Mouse (Mus musculus) hindbrain, postnatal 0 days (tissue): ENCODE measurements around the gene Tex261. TPM values are rescaled to one million over a fixed set of nuclear protein-coding genes. Genes with fewer than 3 reads are reported as not detected.

Experiments used
- ATAC-seq: fragments of 200-750 bp; cut with Nextera tagmentation; 2 replicates; pipeline ENCODE4 v1.8.0; 2017; ENCODE audit warnings: mild to moderate bottlenecking, moderate TSS enrichment, moderate library complexity
- DNase-seq: peaks from one replicate; pipeline ENCODE4 v3.0.0-alpha.2; 2015; ENCODE audit warnings: low spot score
- H3K27ac ChIP-seq: fragments of 300-500 bp; sonication (generic); 2 replicates; pipeline ENCODE4 v1.5.1; 2014; ENCODE audit warnings: mild to moderate bottlenecking
- H3K27me3 ChIP-seq: fragments of 300-500 bp; sonication (generic); 2 replicates; pipeline ENCODE4 v1.6.1; 2014; ENCODE audit warnings: low read length, mixed read lengths; ENCODE audit not compliant: insufficient read depth
- H3K36me3 ChIP-seq: fragments of 300-500 bp; sonication (generic); 2 replicates; pipeline ENCODE4 v1.6.1; 2014; ENCODE audit warnings: low read length, mixed read lengths; ENCODE audit not compliant: insufficient read depth
- H3K4me1 ChIP-seq: fragments of 300-500 bp; sonication (generic); 2 replicates; pipeline ENCODE4 v1.6.1; 2014; ENCODE audit warnings: antibody characterized with exemption, low read length, mixed read lengths; ENCODE audit not compliant: insufficient read depth
- H3K4me2 ChIP-seq: fragments of 300-500 bp; sonication (generic); 2 replicates; pipeline ENCODE4 v1.6.1; 2014; ENCODE audit warnings: low read depth, mild to moderate bottlenecking, low read length, moderate library complexity, mixed read lengths
- H3K4me3 ChIP-seq: fragments of 300-500 bp; sonication (generic); 2 replicates; pipeline ENCODE4 v1.5.1; 2014; ENCODE audit warnings: low read length
- H3K9ac ChIP-seq: fragments of 300-500 bp; sonication (generic); replicated peaks from 2 replicates; pipeline ENCODE4 v1.6.1; 2014; ENCODE audit warnings: mild to moderate bottlenecking, low read length, moderate library complexity, mixed read lengths
- H3K9me3 ChIP-seq: fragments of 300-500 bp; sonication (generic); 2 replicates; pipeline ENCODE4 v1.6.1; 2016; ENCODE audit warnings: low read length, mixed read lengths
- CTCF ChIP-seq: IDR thresholded peaks from 2 replicates; pipeline ENCODE4 v1.5.1; 2016; ENCODE audit warnings: antibody characterized with exemption, control low read depth, low read depth
- WGBS: fragments of 180-500 bp; shearing (Covaris S2); extraction: QIAGEN DNeasy Blood & Tissue Kit; methylation state at CpG from one replicate; pipeline ENCODE4 v1.1.7; 2014; 5-methylcytosine and 5-hydroxymethylcytosine counted together
- polyA plus RNA-seq: library from polyadenylated mRNA; unstranded; fragments of >200 nt; fragmentation: Nextera tagmentation; extraction: Ambion mirVana; gene quantifications from 2 replicates; pipeline ENCODE4 v1.2.1, GENCODE M21; 2015
- total RNA-seq: library from RNA; depleted of rRNA; stranded (reverse); fragments of >200 nt; gene quantifications from 2 replicates; pipeline ENCODE4 v1.2.3, GENCODE M21; 2014; rRNA removed

The Tex261 gene
- total and polyA plus RNA-seq, 2 experiments from 2014 or later, result 56.6 to 81.1 TPM

GRCm38 (mm10) chr6:83728488-83728887, 47.1 kb downstream of the Tex261 start:
- Histone ChIP-seq H3K4me1 (no peaks in the 10 kb centered on the region), H3K4me3 (no peak overlapping the region), H3K9ac (no peak overlapping the region), H3K4me2 (no peak overlapping the region), H3K27me3 (peaks cover 20% of the 10 kb centered on the region; the same call in 1 of the 2 replicates), H3K27ac (no peak overlapping the region), H3K36me3 (no peaks in the 10 kb centered on the region), H3K9me3 (no peaks in the 10 kb centered on the region)
- TF ChIP-seq CTCF, result peak; percentile 58
- ATAC-seq (no peak), DNase-seq (no peak)
- WGBS, result 92% methylated on average over 3 of the region's 3 CpGs

- no peak for DNase-seq
- 39% methylated on average over 4 of the region's 4 CpGs for WGBS
- peak; percentile 49 for TF ChIP-seq CTCF
These were observed 48.4 kb downstream of the Tex261 start for GRCm38 (mm10) chr6:83727178-83727577.

GRCm38 (mm10) chr6:83722526-83722925, 53.1 kb downstream of the Tex261 start:
- Histone ChIP-seq H3K9ac (no peak overlapping the region), H3K4me3 (no peak overlapping the region), H3K27ac (no peak overlapping the region), H3K4me1 (no peaks in the 10 kb centered on the region), H3K27me3 (peaks cover 72% of the 10 kb centered on the region), H3K36me3 (no peaks in the 10 kb centered on the region), H3K9me3 (no peaks in the 10 kb centered on the region), H3K4me2 (no peak overlapping the region)
- no peak for DNase-seq
- no peak for ATAC-seq
- TF ChIP-seq CTCF, result no peak
- 20% methylated on average over 6 of the region's 6 CpGs for WGBS

More at GRCm38 (mm10) chr6:83727178-83727577, 48.4 kb downstream of the Tex261 start:
- Histone ChIP-seq H3K27me3 (peaks cover 31% of the 10 kb centered on the region), H3K4me2 (no peak overlapping the region), H3K36me3 (no peaks in the 10 kb centered on the region), H3K9me3 (no peaks in the 10 kb centered on the region), H3K4me3 (no peak overlapping the region), H3K4me1 (no peaks in the 10 kb centered on the region), H3K27ac (no peak overlapping the region), H3K9ac (no peak overlapping the region)
- ATAC-seq, result no peak

Other genes starting within 250 kb of the Tex261 start
- gene Actg2, start 239.5 kb downstream of the Tex261 start, total RNA-seq, result 0.36 and 2.1 TPM in 2 replicates
- gene Actg2, start 239.5 kb downstream of the Tex261 start, polyA plus RNA-seq, result 0.78 and 1.7 TPM in 2 replicates
- gene Stambp, start 203.1 kb downstream of the Tex261 start, total RNA-seq, result 9.5 and 11.1 TPM in 2 replicates
- 58.2 and 60.4 TPM in 2 replicates for gene Stambp, start 203.1 kb downstream of the Tex261 start, polyA plus RNA-seq
- 0.05 and 0.11 TPM in 2 replicates for gene Clec4f, start 119.6 kb downstream of the Tex261 start, total RNA-seq
- 0.09 TPM in 1 of 2 replicates, not detected in the other for gene Clec4f, start 119.6 kb downstream of the Tex261 start, polyA plus RNA-seq
- gene Cd207, start 98.0 kb downstream of the Tex261 start, total RNA-seq, result not detected in 2 replicates
- gene Cd207, start 98.0 kb downstream of the Tex261 start, polyA plus RNA-seq, result not detected in 2 replicates
- not detected in 2 replicates for gene Vax2, start 64.5 kb downstream of the Tex261 start, total RNA-seq
- not detected in 2 replicates for gene Vax2, start 64.5 kb downstream of the Tex261 start, polyA plus RNA-seq
- not detected in 2 replicates for gene Atp6v1b1, start 32.8 kb downstream of the Tex261 start, total RNA-seq
- not detected in 2 replicates for gene Atp6v1b1, start 32.8 kb downstream of the Tex261 start, polyA plus RNA-seq
- gene Ankrd53, start 13.2 kb downstream of the Tex261 start, total RNA-seq, result not detected in 2 replicates
- 0.10 TPM in 1 of 2 replicates, not detected in the other for gene Ankrd53, start 13.2 kb downstream of the Tex261 start, polyA plus RNA-seq
- 58.1 and 70.0 TPM in 2 replicates for gene Nagk, start 19.2 kb upstream of the Tex261 start, total RNA-seq
- gene Nagk, start 19.2 kb upstream of the Tex261 start, polyA plus RNA-seq, result 92.0 and 103 TPM in 2 replicates
- 45.3 and 46.9 TPM in 2 replicates for gene Paip2b, start 55.9 kb upstream of the Tex261 start, total RNA-seq
- gene Paip2b, start 55.9 kb upstream of the Tex261 start, polyA plus RNA-seq, result 27.9 and 30.8 TPM in 2 replicates
- gene Zfp638, start 91.3 kb upstream of the Tex261 start, total RNA-seq, result 78.9 and 91.2 TPM in 2 replicates
- gene Zfp638, start 91.3 kb upstream of the Tex261 start, polyA plus RNA-seq, result 55.2 and 57.8 TPM in 2 replicates
- 1.9 and 2.4 TPM in 2 replicates for gene Dysf, start 232.8 kb upstream of the Tex261 start, total RNA-seq
- 1.6 and 2.0 TPM in 2 replicates for gene Dysf, start 232.8 kb upstream of the Tex261 start, polyA plus RNA-seq